ENCODE assay signal across 16 mouse cellular contexts in genomic region chr4:132954530-132955394, GRCm38 (mm10). TPM values are rescaled to one million over a fixed set of nuclear protein-coding genes. Genes with fewer than 3 reads are reported as not detected.
A peak's percentile ranks its signal among the peaks of the same experiment; 100 is the strongest.
DNase-seq lines count a peak whose midpoint lies in the region; ATAC-seq lines count a peak whose summit lies in the region.
"Had no signal": no experiment of that assay in that cellular context is flagged by ENCODE, and none has a peak within 500 bp of the region (broad histone marks: within the 10 kb centered on the region; RNA-seq: fewer than 3 reads in every experiment).

No protein-coding gene starts in this region.

- no peaks in the 10 kb centered on the region for H3K27me3 ChIP-seq in heart, embryonic 11.5 days (ENCODE audit: control insufficient read depth, insufficient read depth, low read length)
- H3K27me3 ChIP-seq in midbrain, embryonic 12.5 days: no peaks in the 10 kb centered on the region; the same call in 1 of the 2 replicates
- H3K27me3 ChIP-seq in midbrain, embryonic 15.5 days (replicated peaks): no peaks in the 10 kb centered on the region
- H3K27me3 ChIP-seq: embryonic facial prominence, embryonic 13.5 days; intestine, embryonic 15.5 days had no signal

- no peaks in the 10 kb centered on the region for H3K36me3 ChIP-seq in heart, embryonic 11.5 days (ENCODE audit: control insufficient read depth, insufficient read depth, low read length)
- H3K36me3 ChIP-seq in midbrain, embryonic 12.5 days: no peaks in the 10 kb centered on the region
- H3K36me3 ChIP-seq in midbrain, embryonic 15.5 days (replicated peaks): no peaks in the 10 kb centered on the region
- H3K36me3 ChIP-seq: embryonic facial prominence, embryonic 13.5 days; G1E; intestine, embryonic 15.5 days had no signal

- H3K4me3 ChIP-seq in heart, embryonic 11.5 days (ENCODE audit: low read depth, low read length): no peak overlapping the region
- H3K4me3 ChIP-seq in midbrain, embryonic 12.5 days: no peak overlapping the region
- no peak overlapping the region for H3K4me3 ChIP-seq in midbrain, embryonic 15.5 days
- H3K4me3 ChIP-seq: embryonic facial prominence, embryonic 13.5 days; intestine, embryonic 15.5 days had no signal

- 0 out of 2 replicates have a peak overlapping the region, but pooled peaks have one; percentile 28 for H3K9ac ChIP-seq in heart, embryonic 11.5 days (ENCODE audit: low read depth, low read length)
- no peak overlapping the region for H3K9ac ChIP-seq in midbrain, embryonic 12.5 days (replicated peaks)
- H3K9ac ChIP-seq in midbrain, embryonic 15.5 days: no peak overlapping the region
- H3K9ac ChIP-seq: embryonic facial prominence, embryonic 13.5 days; intestine, embryonic 15.5 days; lung, embryonic 14.5 days had no signal

- no peak for ATAC-seq in heart, embryonic 11.5 days (replicated peaks; ENCODE audit: insufficient number of reproducible peaks, low FRiP score, low TSS enrichment)
- no peak for ATAC-seq in midbrain, embryonic 12.5 days (ENCODE audit: low FRiP score, low read depth)
- no peak for ATAC-seq in midbrain, embryonic 15.5 days (replicated peaks)

- 54% methylated on average over 7 of the region's 7 CpGs for WGBS in heart, embryonic 11.5 days (ENCODE audit: insufficient replicate concordance)
- WGBS in midbrain, embryonic 12.5 days: 56% methylated on average over 7 of the region's 7 CpGs
- 66% methylated on average over 7 of the region's 7 CpGs for WGBS in midbrain, embryonic 15.5 days

- H3K4me2 ChIP-seq in heart, embryonic 11.5 days: no peak overlapping the region
- no peak overlapping the region for H3K4me2 ChIP-seq in midbrain, embryonic 12.5 days (replicated peaks)
- no peak overlapping the region for H3K4me2 ChIP-seq in midbrain, embryonic 15.5 days
- H3K4me2 ChIP-seq: embryonic facial prominence, embryonic 13.5 days; intestine, embryonic 15.5 days; lung, embryonic 14.5 days had no signal

- H3K4me1 ChIP-seq in heart, embryonic 11.5 days (ENCODE audit: control insufficient read depth, insufficient read depth, low read length): peaks cover 39% of the 10 kb centered on the region
- H3K4me1 ChIP-seq in midbrain, embryonic 12.5 days: peaks cover 27% of the 10 kb centered on the region
- H3K4me1 ChIP-seq in midbrain, embryonic 15.5 days: peaks cover 15% of the 10 kb centered on the region

- DNase-seq in heart, adult 11 months: no peak
- DNase-seq in cerebellum, postnatal 25 days: peak; percentile 53 to 66
- peak; percentile 52 for DNase-seq in retina, postnatal 7 days (ENCODE audit: low read depth, low spot score)
- DNase-seq in frontal cortex, postnatal 10 days (ENCODE audit: low spot score in 2 of 2): no peak
- DNase-seq: adrenal gland, adult 8-10 months; layer of hippocampus, adult 9-11 months; lung, embryonic 14.5 days; thymus, adult 2 months had no signal

- H3K27ac ChIP-seq in heart, embryonic 11.5 days (ENCODE audit: low read depth, low read length): peak overlapping the region; percentile 71
- peak overlapping the region; percentile 36; the same call in 1 of the 2 replicates for H3K27ac ChIP-seq in midbrain, embryonic 12.5 days (replicated peaks)
- H3K27ac ChIP-seq in midbrain, embryonic 15.5 days: no peak overlapping the region
- H3K27ac ChIP-seq: embryonic facial prominence, embryonic 13.5 days; intestine, embryonic 15.5 days; kidney, postnatal 0 days had no signal

- no peaks in the 10 kb centered on the region for H3K9me3 ChIP-seq in heart, embryonic 11.5 days (replicated peaks; ENCODE audit: control insufficient read depth, low read length)
- H3K9me3 ChIP-seq in midbrain, embryonic 12.5 days: no peaks in the 10 kb centered on the region
- H3K9me3 ChIP-seq in midbrain, embryonic 15.5 days: no peaks in the 10 kb centered on the region
- H3K9me3 ChIP-seq: embryonic facial prominence, embryonic 13.5 days; G1E; intestine, embryonic 15.5 days had no signal

RNA-seq across cellular contexts. Expression of gene Fgr, which starts 19.1 kb away (rescaled TPM):
- 0.40 and 0.63 TPM in 2 replicates for polyA plus RNA-seq in heart, embryonic 11.5 days (2014; fragmentation: Nextera tagmentation; extraction: Ambion mirVana)
- polyA plus RNA-seq in midbrain, embryonic 12.5 days (2016; fragmentation: Nextera tagmentation; extraction: Ambion mirVana): 0.08 and 0.12 TPM in 2 replicates
- polyA plus RNA-seq in midbrain, embryonic 15.5 days (2015; fragmentation: Nextera tagmentation; extraction: Ambion mirVana): 0.06 and 0.27 TPM in 2 replicates
- polyA plus RNA-seq: forebrain, embryonic 11.5 days; G1E had no signal

RNA-seq across cellular contexts. Expression of gene Fam76a, which starts 32.4 kb away (rescaled TPM):
- polyA plus RNA-seq in heart, embryonic 11.5 days (2014; fragmentation: Nextera tagmentation; extraction: Ambion mirVana): 31.2 and 33.4 TPM in 2 replicates
- polyA plus RNA-seq in midbrain, embryonic 12.5 days (2016; fragmentation: Nextera tagmentation; extraction: Ambion mirVana): 32.1 and 35.3 TPM in 2 replicates
- 44.6 and 45.6 TPM in 2 replicates for polyA plus RNA-seq in midbrain, embryonic 15.5 days (2015; fragmentation: Nextera tagmentation; extraction: Ambion mirVana)

RNA-seq across cellular contexts. Expression of gene Ahdc1, which starts 56.3 kb away (rescaled TPM):
- 7.0 and 9.1 TPM in 2 replicates for polyA plus RNA-seq in heart, embryonic 11.5 days (2014; fragmentation: Nextera tagmentation; extraction: Ambion mirVana)
- polyA plus RNA-seq in midbrain, embryonic 12.5 days (2016; fragmentation: Nextera tagmentation; extraction: Ambion mirVana): 8.9 and 9.1 TPM in 2 replicates
- 13.5 and 14.4 TPM in 2 replicates for polyA plus RNA-seq in midbrain, embryonic 15.5 days (2015; fragmentation: Nextera tagmentation; extraction: Ambion mirVana)

Comparison
In these comparisons a context has a peak if more than half of its experiments do, and no peak if none do; other contexts are left out.
1. DNase-seq: peak in cerebellum, postnatal 25 days (2 of 2) and retina, postnatal 7 days (single experiment); none in heart, adult 11 months (single experiment) and frontal cortex, postnatal 10 days (0 of 2).